Mouse (Mus musculus): ENCODE data around the gene Macrod2. TPM values are rescaled to one million over a fixed set of nuclear protein-coding genes. Genes with fewer than 3 reads are reported as not detected.

The Macrod2 gene
- polyA plus RNA-seq, 1 experiment from 2014 or later = 28.7 TPM

GRCm38 (mm10) chr2:142335103-142335999, 1940.2 kb downstream of the Macrod2 start:
- peak; percentile 44 for ATAC-seq (ENCODE audit: low FRiP score, low TSS enrichment)
- peaks cover 4% of the 10 kb centered on the region; the same call in 1 of the 2 replicates for H3K4me1 ChIP-seq (ENCODE audit: insufficient read depth, low read length)

GRCm38 (mm10) chr2:142344021-142344420, 1948.9 kb downstream of the Macrod2 start:
- no peaks in the 10 kb centered on the region for H3K9me3 ChIP-seq (ENCODE audit: low read length)
- no peaks in the 10 kb centered on the region for H3K27me3 ChIP-seq (ENCODE audit: insufficient read depth, low read length)
- no peaks in the 10 kb centered on the region for H3K36me3 ChIP-seq (ENCODE audit: insufficient read depth, low read length)
- H3K4me1 ChIP-seq (ENCODE audit: insufficient read depth, low read length) = no peaks in the 10 kb centered on the region
- ATAC-seq (ENCODE audit: low FRiP score, low TSS enrichment) = no peak
- H3K27ac ChIP-seq (ENCODE audit: low read length) = no peak overlapping the region
- H3K4me2 ChIP-seq (replicated peaks; ENCODE audit: low read depth, low read length) = no peak overlapping the region
- H3K9ac ChIP-seq (replicated peaks; ENCODE audit: low read length) = no peak overlapping the region
- H3K4me3 ChIP-seq (ENCODE audit: low read length) = no peak overlapping the region
- WGBS = 53% methylated on average over 1 of the region's 2 CpGs

More at GRCm38 (mm10) chr2:142335103-142335999, 1940.2 kb downstream of the Macrod2 start:
- Histone ChIP-seq H3K27me3 (ENCODE audit: insufficient read depth, low read length) (no peaks in the 10 kb centered on the region), H3K9ac (replicated peaks; ENCODE audit: low read length) (no peak overlapping the region), H3K9me3 (ENCODE audit: low read length) (no peaks in the 10 kb centered on the region), H3K4me3 (ENCODE audit: low read length) (no peak overlapping the region), H3K27ac (ENCODE audit: low read length) (no peak overlapping the region), H3K36me3 (ENCODE audit: insufficient read depth, low read length) (no peaks in the 10 kb centered on the region), H3K4me2 (replicated peaks; ENCODE audit: low read depth, low read length) (no peak overlapping the region)
- WGBS = 56% methylated on average over 10 of the region's 10 CpGs

DNA sequence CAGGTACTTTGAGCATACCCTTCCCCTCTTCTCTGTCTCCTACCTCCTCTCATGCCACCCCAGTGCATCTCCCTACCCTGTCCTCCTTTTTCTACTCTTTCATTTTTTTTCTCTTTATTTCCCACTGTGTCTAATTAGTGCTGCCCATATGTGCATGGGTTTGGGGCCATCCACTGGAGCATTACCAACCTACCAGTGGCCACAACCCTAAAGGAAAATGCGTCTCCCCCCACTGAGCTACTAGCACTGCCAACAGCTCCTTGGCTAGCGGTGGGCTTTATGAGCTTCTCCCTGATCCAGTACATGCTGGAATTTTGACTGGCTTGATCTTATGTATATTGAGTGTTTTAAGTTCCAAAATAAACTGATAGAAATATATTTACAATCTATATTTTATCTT, 1949.6 kb downstream of the Macrod2 start:
- Histone ChIP-seq H3K9ac (replicated peaks; ENCODE audit: low read length) (no peak overlapping the region), H3K36me3 (ENCODE audit: insufficient read depth, low read length) (no peaks in the 10 kb centered on the region), H3K27me3 (ENCODE audit: insufficient read depth, low read length) (no peaks in the 10 kb centered on the region), H3K4me1 (ENCODE audit: insufficient read depth, low read length) (no peaks in the 10 kb centered on the region), H3K9me3 (ENCODE audit: low read length) (no peaks in the 10 kb centered on the region), H3K27ac (ENCODE audit: low read length) (no peak overlapping the region), H3K4me3 (ENCODE audit: low read length) (no peak overlapping the region), H3K4me2 (replicated peaks; ENCODE audit: low read depth, low read length) (no peak overlapping the region)
- no peak for ATAC-seq (ENCODE audit: low FRiP score, low TSS enrichment)
- WGBS = 89% methylated on average over 2 of the region's 2 CpGs

DNA sequence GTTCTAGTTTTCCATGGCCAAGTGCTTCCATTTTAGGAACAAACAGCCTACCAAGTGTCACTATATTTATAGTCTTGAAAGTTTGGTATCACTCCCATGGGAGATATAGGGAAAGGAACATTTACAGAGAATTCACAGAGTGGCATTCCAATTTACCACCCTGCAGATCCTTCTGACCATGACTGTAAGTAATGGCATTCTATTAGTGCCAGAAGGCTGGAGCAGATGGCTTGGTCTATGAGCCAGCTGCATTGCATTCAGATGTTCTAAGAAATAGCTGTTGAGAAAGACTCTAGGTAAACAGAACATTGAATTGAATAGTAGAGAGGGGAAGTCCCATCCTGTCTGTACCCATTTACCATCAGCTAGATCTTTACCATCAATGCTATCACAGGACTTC, 1954.7 kb downstream of the Macrod2 start:
- H3K4me2 ChIP-seq (replicated peaks; ENCODE audit: low read depth, low read length) = no peak overlapping the region
- no peaks in the 10 kb centered on the region for H3K27me3 ChIP-seq (ENCODE audit: insufficient read depth, low read length)
- H3K4me1 ChIP-seq (ENCODE audit: insufficient read depth, low read length) = no peaks in the 10 kb centered on the region
- ATAC-seq (ENCODE audit: low FRiP score, low TSS enrichment) = no peak
- no peaks in the 10 kb centered on the region for H3K9me3 ChIP-seq (ENCODE audit: low read length)
- no peak overlapping the region for H3K27ac ChIP-seq (ENCODE audit: low read length)
- H3K4me3 ChIP-seq (ENCODE audit: low read length) = no peak overlapping the region
- H3K9ac ChIP-seq (replicated peaks; ENCODE audit: low read length) = no peak overlapping the region
- H3K36me3 ChIP-seq (ENCODE audit: insufficient read depth, low read length) = no peaks in the 10 kb centered on the region

DNA sequence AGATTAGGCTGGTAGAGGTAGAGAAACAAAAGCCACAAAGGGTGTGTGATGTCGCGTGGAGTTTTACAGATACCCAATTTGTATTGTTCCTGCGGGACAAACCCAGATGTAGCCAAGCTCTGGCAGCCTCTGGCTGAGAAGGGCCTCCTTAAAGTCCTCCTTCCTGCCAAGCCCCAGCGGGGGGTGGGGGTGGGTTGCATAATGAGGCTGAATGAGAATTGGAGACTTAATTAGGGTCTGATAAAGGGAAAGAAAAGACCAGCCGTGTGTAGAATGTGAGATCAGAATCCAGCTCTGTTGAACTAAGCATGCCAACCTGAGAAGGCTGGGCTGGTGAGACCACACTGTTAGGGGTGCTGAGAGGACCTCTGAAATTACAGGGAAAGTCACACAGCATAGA, 1967.8 kb downstream of the Macrod2 start:
- no peaks in the 10 kb centered on the region for H3K9me3 ChIP-seq (ENCODE audit: low read length)
- WGBS = 18% methylated on average over 5 of the region's 5 CpGs
- no peak overlapping the region for H3K4me3 ChIP-seq (ENCODE audit: low read length)
- H3K27me3 ChIP-seq (ENCODE audit: insufficient read depth, low read length) = no peaks in the 10 kb centered on the region
- H3K27ac ChIP-seq (ENCODE audit: low read length) = no peak overlapping the region
- no peaks in the 10 kb centered on the region for H3K36me3 ChIP-seq (ENCODE audit: insufficient read depth, low read length)
- H3K4me2 ChIP-seq (replicated peaks; ENCODE audit: low read depth, low read length) = no peak overlapping the region
- ATAC-seq (ENCODE audit: low FRiP score, low TSS enrichment) = no peak
- no peak overlapping the region for H3K9ac ChIP-seq (replicated peaks; ENCODE audit: low read length)
- no peaks in the 10 kb centered on the region for H3K4me1 ChIP-seq (ENCODE audit: insufficient read depth, low read length)

- WGBS = 38% methylated on average over 3 of the region's 3 CpGs
- no peaks in the 10 kb centered on the region for H3K9me3 ChIP-seq (ENCODE audit: low read length)
- no peaks in the 10 kb centered on the region for H3K4me1 ChIP-seq (ENCODE audit: insufficient read depth, low read length)
- no peaks in the 10 kb centered on the region for H3K36me3 ChIP-seq (ENCODE audit: insufficient read depth, low read length)
- H3K4me2 ChIP-seq (replicated peaks; ENCODE audit: low read depth, low read length) = no peak overlapping the region
- H3K27me3 ChIP-seq (ENCODE audit: insufficient read depth, low read length) = no peaks in the 10 kb centered on the region
- no peak overlapping the region for H3K27ac ChIP-seq (ENCODE audit: low read length)
- no peak for ATAC-seq (ENCODE audit: low FRiP score, low TSS enrichment)
- no peak overlapping the region for H3K9ac ChIP-seq (replicated peaks; ENCODE audit: low read length)
- H3K4me3 ChIP-seq (ENCODE audit: low read length) = no peak overlapping the region
Measured at GRCm38 (mm10) chr2:142373978-142374377, 1978.9 kb downstream of the Macrod2 start.

DNA sequence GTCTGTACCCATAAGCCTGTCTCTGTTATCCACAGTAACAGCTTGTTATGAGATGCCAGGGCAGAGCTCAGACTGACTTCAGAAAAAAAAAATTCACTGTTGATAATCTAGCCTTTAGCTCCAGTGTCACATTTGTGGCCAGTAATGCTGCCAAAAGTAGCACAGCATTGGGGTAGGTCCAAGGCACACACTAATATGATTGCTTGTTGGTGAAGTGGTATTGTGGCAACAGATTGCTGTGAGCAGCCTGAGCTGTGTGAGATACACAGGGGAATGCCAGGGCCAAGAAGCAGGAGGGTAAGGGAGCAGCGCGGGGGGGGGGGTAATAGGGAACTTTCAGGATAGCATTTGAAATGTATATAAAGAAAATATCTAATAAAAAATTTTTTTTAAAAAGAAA, 1985.5 kb downstream of the Macrod2 start:
- 90% methylated on average over 2 of the region's 2 CpGs for WGBS
- Histone ChIP-seq H3K4me2 (replicated peaks; ENCODE audit: low read depth, low read length) (no peak overlapping the region), H3K9ac (replicated peaks; ENCODE audit: low read length) (no peak overlapping the region), H3K9me3 (ENCODE audit: low read length) (no peaks in the 10 kb centered on the region), H3K27me3 (ENCODE audit: insufficient read depth, low read length) (no peaks in the 10 kb centered on the region), H3K4me3 (ENCODE audit: low read length) (no peak overlapping the region), H3K27ac (ENCODE audit: low read length) (no peak overlapping the region), H3K4me1 (ENCODE audit: insufficient read depth, low read length) (no peaks in the 10 kb centered on the region), H3K36me3 (ENCODE audit: insufficient read depth, low read length) (no peaks in the 10 kb centered on the region)
- ATAC-seq (ENCODE audit: low FRiP score, low TSS enrichment) = no peak

- no peak overlapping the region for H3K27ac ChIP-seq (ENCODE audit: low read length)
- WGBS = 94% methylated on average over 2 of the region's 2 CpGs
- no peaks in the 10 kb centered on the region for H3K36me3 ChIP-seq (ENCODE audit: insufficient read depth, low read length)
- no peak overlapping the region for H3K4me3 ChIP-seq (ENCODE audit: low read length)
- no peak overlapping the region for H3K4me2 ChIP-seq (replicated peaks; ENCODE audit: low read depth, low read length)
- ATAC-seq (ENCODE audit: low FRiP score, low TSS enrichment) = no peak
- H3K27me3 ChIP-seq (ENCODE audit: insufficient read depth, low read length) = no peaks in the 10 kb centered on the region
- no peaks in the 10 kb centered on the region for H3K4me1 ChIP-seq (ENCODE audit: insufficient read depth, low read length)
- no peaks in the 10 kb centered on the region for H3K9me3 ChIP-seq (ENCODE audit: low read length)
- no peak overlapping the region for H3K9ac ChIP-seq (replicated peaks; ENCODE audit: low read length)
Measured at GRCm38 (mm10) chr2:142381081-142381579, 1986.0 kb downstream of the Macrod2 start.

DNA sequence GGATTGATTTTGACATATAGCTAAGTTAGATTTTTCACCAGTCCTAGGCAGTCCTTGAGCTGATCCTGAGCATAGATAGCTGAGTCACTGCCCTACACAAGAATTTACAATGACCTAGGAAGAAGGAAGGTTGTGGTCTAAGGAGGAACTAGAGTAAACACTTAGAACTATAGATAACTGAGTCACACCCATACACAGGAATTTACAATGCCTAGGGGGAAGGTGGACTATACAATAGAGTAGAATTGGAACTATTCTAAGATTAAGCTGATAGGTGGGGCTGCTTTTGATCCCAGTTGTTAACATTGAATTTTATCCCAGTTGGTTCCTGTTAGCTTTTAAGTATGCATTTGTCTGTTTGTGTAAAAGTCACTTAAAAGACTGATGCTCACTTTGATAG, 1998.4 kb downstream of the Macrod2 start:
- no peaks in the 10 kb centered on the region for H3K36me3 ChIP-seq (ENCODE audit: insufficient read depth, low read length)
- H3K4me1 ChIP-seq (ENCODE audit: insufficient read depth, low read length) = no peaks in the 10 kb centered on the region
- H3K27ac ChIP-seq (ENCODE audit: low read length) = no peak overlapping the region
- no peak overlapping the region for H3K4me2 ChIP-seq (replicated peaks; ENCODE audit: low read depth, low read length)
- no peaks in the 10 kb centered on the region for H3K27me3 ChIP-seq (ENCODE audit: insufficient read depth, low read length)
- ATAC-seq (ENCODE audit: low FRiP score, low TSS enrichment) = no peak
- no peaks in the 10 kb centered on the region for H3K9me3 ChIP-seq (ENCODE audit: low read length)
- H3K9ac ChIP-seq (replicated peaks; ENCODE audit: low read length) = no peak overlapping the region
- no peak overlapping the region for H3K4me3 ChIP-seq (ENCODE audit: low read length)

- H3K9me3 ChIP-seq (ENCODE audit: low read length) = no peaks in the 10 kb centered on the region
- H3K4me1 ChIP-seq (ENCODE audit: insufficient read depth, low read length) = no peaks in the 10 kb centered on the region
- no peaks in the 10 kb centered on the region for H3K36me3 ChIP-seq (ENCODE audit: insufficient read depth, low read length)
- H3K9ac ChIP-seq (replicated peaks; ENCODE audit: low read length) = no peak overlapping the region
- no peak for ATAC-seq (ENCODE audit: low FRiP score, low TSS enrichment)
- H3K27me3 ChIP-seq (ENCODE audit: insufficient read depth, low read length) = no peaks in the 10 kb centered on the region
- no peak overlapping the region for H3K4me3 ChIP-seq (ENCODE audit: low read length)
- H3K27ac ChIP-seq (ENCODE audit: low read length) = no peak overlapping the region
- 56% methylated on average over 1 of the region's 1 CpGs for WGBS
- H3K4me2 ChIP-seq (replicated peaks; ENCODE audit: low read depth, low read length) = no peak overlapping the region
Measured at GRCm38 (mm10) chr2:142399490-142399889, 2004.4 kb downstream of the Macrod2 start.

Measured in kidney, embryonic 16.5 days (tissue).